Mouse (Mus musculus): Measurements from ENCODE around the gene St8sia1. TPM values are rescaled to one million over a fixed set of nuclear protein-coding genes. Genes with fewer than 3 reads are reported as not detected.

The St8sia1 gene
- polyA plus RNA-seq, 1 experiment from 2014 or later: 1.6 TPM

GRCm38 (mm10) chr6:142860396-142860795, 103.9 kb downstream of the St8sia1 start:
- H3K27ac ChIP-seq: no peak overlapping the region
- H3K4me1 ChIP-seq (replicated peaks): peaks cover 3% of the 10 kb centered on the region; the same call in 1 of the 2 replicates
- H3K9me3 ChIP-seq: no peaks in the 10 kb centered on the region
- no peaks in the 10 kb centered on the region for H3K36me3 ChIP-seq
- no peak overlapping the region for H3K4me2 ChIP-seq (replicated peaks)
- H3K4me3 ChIP-seq (replicated peaks): no peak overlapping the region
- H3K27me3 ChIP-seq (replicated peaks): no peaks in the 10 kb centered on the region
- no peak overlapping the region for H3K9ac ChIP-seq
- no peak for ATAC-seq
- 86% methylated on average over 1 of the region's 1 CpGs for WGBS

GRCm38 (mm10) chr6:142859946-142860345, 104.3 kb downstream of the St8sia1 start:
- Histone ChIP-seq H3K27ac (no peak overlapping the region), H3K4me3 (replicated peaks) (no peak overlapping the region), H3K4me1 (replicated peaks) (peaks cover 3% of the 10 kb centered on the region; the same call in 1 of the 2 replicates), H3K4me2 (replicated peaks) (no peak overlapping the region), H3K36me3 (no peaks in the 10 kb centered on the region), H3K9ac (no peak overlapping the region), H3K9me3 (no peaks in the 10 kb centered on the region), H3K27me3 (replicated peaks) (no peaks in the 10 kb centered on the region)
- no peak for ATAC-seq
- 88% methylated on average over 4 of the region's 4 CpGs for WGBS

GRCm38 (mm10) chr6:142858937-142859336, 105.3 kb downstream of the St8sia1 start:
- no peaks in the 10 kb centered on the region for H3K27me3 ChIP-seq (replicated peaks)
- peaks cover 3% of the 10 kb centered on the region; the same call in 1 of the 2 replicates for H3K4me1 ChIP-seq (replicated peaks)
- no peak overlapping the region for H3K9ac ChIP-seq
- ATAC-seq: no peak
- no peak overlapping the region for H3K4me2 ChIP-seq (replicated peaks)
- no peak overlapping the region for H3K4me3 ChIP-seq (replicated peaks)
- WGBS: 92% methylated on average over 2 of the region's 2 CpGs
- no peaks in the 10 kb centered on the region for H3K36me3 ChIP-seq
- H3K9me3 ChIP-seq: no peaks in the 10 kb centered on the region
- H3K27ac ChIP-seq: no peak overlapping the region

DNA sequence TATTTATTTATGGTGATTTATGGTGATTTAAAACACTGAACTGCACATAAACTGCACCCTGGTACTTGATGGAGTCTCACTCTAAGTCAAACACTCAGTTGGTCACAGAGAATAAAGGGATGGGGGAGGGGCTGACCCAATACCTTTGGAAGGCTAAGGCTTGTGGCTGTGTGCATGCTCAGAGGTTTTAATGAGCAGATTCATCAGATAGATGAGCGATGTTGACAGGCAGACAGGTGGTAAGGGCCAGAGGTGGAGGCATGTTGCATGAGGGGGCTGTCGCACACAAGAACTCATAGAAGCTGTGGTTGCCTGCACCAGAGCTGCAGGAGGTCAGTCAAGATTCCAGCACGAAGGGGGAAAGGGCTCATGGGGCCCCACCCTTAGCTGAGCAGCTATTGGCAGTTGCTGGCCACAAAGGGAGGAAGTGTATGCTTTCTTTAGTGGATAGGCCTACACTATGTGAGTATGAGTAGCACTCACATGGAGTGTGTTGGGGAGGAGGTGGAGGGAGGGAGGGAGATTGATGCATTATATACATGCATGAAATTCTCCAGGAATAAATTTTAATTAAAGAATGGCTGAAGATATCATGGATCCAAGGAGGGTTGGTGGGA, 107.9 kb downstream of the St8sia1 start:
- Histone ChIP-seq H3K4me1 (replicated peaks) (peaks cover 3% of the 10 kb centered on the region; the same call in 1 of the 2 replicates), H3K27me3 (replicated peaks) (no peaks in the 10 kb centered on the region), H3K9ac (no peak overlapping the region), H3K4me2 (replicated peaks) (no peak overlapping the region), H3K27ac (no peak overlapping the region), H3K9me3 (no peaks in the 10 kb centered on the region), H3K4me3 (replicated peaks) (no peak overlapping the region), H3K36me3 (no peaks in the 10 kb centered on the region)
- 64% methylated on average over 3 of the region's 3 CpGs for WGBS
- no peak for ATAC-seq

DNA sequence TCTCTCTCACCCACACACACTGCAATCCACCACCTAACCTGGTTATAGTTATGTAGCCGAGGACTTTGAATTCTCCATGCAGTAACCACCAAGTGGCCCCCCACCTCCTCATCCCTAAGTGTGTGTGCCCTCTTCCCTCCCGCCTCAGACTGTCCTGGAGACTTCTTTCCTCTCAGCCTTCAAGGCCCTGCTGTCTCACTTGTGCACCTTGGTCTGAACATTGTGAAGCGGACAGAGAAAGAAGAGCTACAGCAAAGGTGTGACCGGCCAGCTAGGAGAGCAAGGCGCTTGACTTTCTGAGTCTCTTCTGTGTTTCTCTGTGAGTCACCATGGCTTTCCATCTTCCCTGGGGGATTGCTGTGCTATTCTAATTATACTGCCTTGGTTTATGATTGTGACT, 108.5 kb downstream of the St8sia1 start:
- H3K9ac ChIP-seq: no peak overlapping the region
- ATAC-seq: no peak
- no peak overlapping the region for H3K4me2 ChIP-seq (replicated peaks)
- 87% methylated on average over 5 of the region's 5 CpGs for WGBS
- H3K4me3 ChIP-seq (replicated peaks): no peak overlapping the region
- no peaks in the 10 kb centered on the region for H3K27me3 ChIP-seq (replicated peaks)
- H3K27ac ChIP-seq: no peak overlapping the region
- peaks cover 3% of the 10 kb centered on the region; the same call in 1 of the 2 replicates for H3K4me1 ChIP-seq (replicated peaks)
- no peaks in the 10 kb centered on the region for H3K9me3 ChIP-seq
- no peaks in the 10 kb centered on the region for H3K36me3 ChIP-seq

- Histone ChIP-seq H3K4me3 (replicated peaks) (no peak overlapping the region), H3K9me3 (no peaks in the 10 kb centered on the region), H3K4me1 (replicated peaks) (peaks cover 1% of the 10 kb centered on the region; the same call in 1 of the 2 replicates), H3K27me3 (replicated peaks) (no peaks in the 10 kb centered on the region), H3K9ac (no peak overlapping the region), H3K27ac (no peak overlapping the region), H3K36me3 (no peaks in the 10 kb centered on the region), H3K4me2 (replicated peaks) (no peak overlapping the region)
- WGBS: 87% methylated on average over 6 of the region's 6 CpGs
- no peak for ATAC-seq
Measured at GRCm38 (mm10) chr6:142852419-142853377, 111.6 kb downstream of the St8sia1 start.

DNA sequence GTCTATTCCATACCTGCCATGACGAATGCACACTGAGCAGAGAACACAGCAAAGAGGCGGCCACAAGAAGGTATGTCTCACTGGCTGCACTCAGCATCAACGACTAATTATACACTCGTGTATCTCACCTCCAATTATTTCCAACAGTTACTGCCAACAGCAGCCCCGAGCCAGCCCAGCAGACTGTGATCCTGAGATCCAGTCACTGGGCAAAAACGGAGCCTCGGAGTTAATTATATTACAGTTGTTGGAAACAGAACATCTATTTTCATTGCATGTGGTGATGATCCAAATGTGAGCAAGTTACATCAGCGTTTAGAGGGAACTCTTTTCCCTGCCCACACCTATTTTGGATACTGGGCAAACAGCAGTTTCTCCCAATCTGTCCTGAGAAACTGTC, 113.8 kb downstream of the St8sia1 start:
- Histone ChIP-seq H3K36me3 (no peaks in the 10 kb centered on the region), H3K4me2 (replicated peaks) (no peak overlapping the region), H3K9me3 (no peaks in the 10 kb centered on the region), H3K4me3 (replicated peaks) (no peak overlapping the region), H3K9ac (no peak overlapping the region), H3K27ac (no peak overlapping the region), H3K27me3 (replicated peaks) (no peaks in the 10 kb centered on the region), H3K4me1 (replicated peaks) (no peaks in the 10 kb centered on the region)
- WGBS: 77% methylated on average over 8 of the region's 8 CpGs
- no peak for ATAC-seq

- H3K9ac ChIP-seq: no peak overlapping the region
- H3K27me3 ChIP-seq (replicated peaks): no peaks in the 10 kb centered on the region
- H3K36me3 ChIP-seq: no peaks in the 10 kb centered on the region
- no peaks in the 10 kb centered on the region for H3K9me3 ChIP-seq
- no peak overlapping the region for H3K4me3 ChIP-seq (replicated peaks)
- ATAC-seq: no peak
- no peak overlapping the region for H3K27ac ChIP-seq
- no peak overlapping the region for H3K4me2 ChIP-seq (replicated peaks)
- H3K4me1 ChIP-seq (replicated peaks): no peaks in the 10 kb centered on the region
- 40% methylated on average over 5 of the region's 5 CpGs for WGBS
Measured at GRCm38 (mm10) chr6:142849326-142849725, 114.9 kb downstream of the St8sia1 start.

GRCm38 (mm10) chr6:142847914-142848674, 116.2 kb downstream of the St8sia1 start:
- Histone ChIP-seq H3K27me3 (replicated peaks) (no peaks in the 10 kb centered on the region), H3K9ac (no peak overlapping the region), H3K4me2 (replicated peaks) (no peak overlapping the region), H3K9me3 (no peaks in the 10 kb centered on the region), H3K27ac (no peak overlapping the region), H3K4me3 (replicated peaks) (no peak overlapping the region), H3K36me3 (no peaks in the 10 kb centered on the region), H3K4me1 (replicated peaks) (no peaks in the 10 kb centered on the region)
- no peak for ATAC-seq
- 76% methylated on average over 8 of the region's 8 CpGs for WGBS

GRCm38 (mm10) chr6:142846855-142847254, 117.4 kb downstream of the St8sia1 start:
- Histone ChIP-seq H3K4me2 (replicated peaks) (no peak overlapping the region), H3K27me3 (replicated peaks) (no peaks in the 10 kb centered on the region), H3K36me3 (no peaks in the 10 kb centered on the region), H3K4me1 (replicated peaks) (no peaks in the 10 kb centered on the region), H3K4me3 (replicated peaks) (no peak overlapping the region), H3K9ac (no peak overlapping the region), H3K27ac (no peak overlapping the region), H3K9me3 (no peaks in the 10 kb centered on the region)
- no peak for ATAC-seq
- WGBS: 85% methylated on average over 4 of the region's 4 CpGs

DNA sequence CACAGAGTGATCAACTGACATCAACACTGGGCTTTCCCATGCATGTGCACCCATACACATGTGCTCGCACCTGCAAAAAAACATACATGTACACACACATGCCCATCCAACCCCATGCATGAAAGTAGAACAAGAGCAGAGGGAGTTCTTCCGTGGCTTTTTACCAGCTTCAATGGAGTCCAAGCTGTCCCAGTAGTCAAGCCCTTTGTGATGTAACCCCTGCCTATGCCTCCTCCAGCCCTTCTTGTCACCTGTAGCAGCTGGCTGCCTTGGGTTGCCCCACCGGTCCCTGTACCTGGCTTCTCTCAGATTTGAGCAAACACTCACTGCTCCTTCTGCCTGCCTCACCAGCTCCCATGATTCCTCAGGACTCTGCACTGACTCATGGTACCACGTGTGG, 119.2 kb downstream of the St8sia1 start:
- no peak overlapping the region for H3K27ac ChIP-seq
- no peak for ATAC-seq
- H3K4me1 ChIP-seq (replicated peaks): no peaks in the 10 kb centered on the region
- H3K4me3 ChIP-seq (replicated peaks): no peak overlapping the region
- H3K4me2 ChIP-seq (replicated peaks): no peak overlapping the region
- no peak overlapping the region for H3K9ac ChIP-seq
- H3K36me3 ChIP-seq: no peaks in the 10 kb centered on the region
- no peaks in the 10 kb centered on the region for H3K9me3 ChIP-seq
- H3K27me3 ChIP-seq (replicated peaks): no peaks in the 10 kb centered on the region
- WGBS: 77% methylated on average over 4 of the region's 4 CpGs

DNA sequence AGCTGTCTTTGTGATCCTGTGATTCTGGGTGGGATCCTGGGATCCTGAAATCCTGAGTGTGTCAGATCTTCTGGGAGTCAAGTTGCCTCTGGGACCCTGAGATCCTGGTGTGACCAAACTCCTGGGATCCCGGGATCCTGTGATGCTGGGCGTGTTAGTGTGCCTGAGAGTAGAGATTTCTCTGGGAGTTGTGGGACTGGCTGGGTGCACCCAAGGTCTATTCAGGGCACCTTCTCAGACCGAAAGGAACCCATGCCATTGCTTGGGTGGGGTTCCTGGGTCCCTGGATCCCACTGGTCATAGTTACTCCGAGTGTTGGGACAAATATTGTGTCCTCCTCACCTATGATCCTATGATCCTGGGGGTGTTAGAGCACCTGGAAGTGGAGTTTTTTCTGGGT, 120.2 kb downstream of the St8sia1 start:
- no peak for ATAC-seq
- WGBS: 91% methylated on average over 4 of the region's 4 CpGs

More for the DNA sequence above, 120.2 kb downstream of the St8sia1 start:
- Histone ChIP-seq H3K4me2 (replicated peaks) (no peak overlapping the region), H3K36me3 (no peaks in the 10 kb centered on the region), H3K9me3 (no peaks in the 10 kb centered on the region), H3K9ac (no peak overlapping the region), H3K27me3 (replicated peaks) (no peaks in the 10 kb centered on the region), H3K4me3 (replicated peaks) (no peak overlapping the region), H3K27ac (no peak overlapping the region), H3K4me1 (replicated peaks) (no peaks in the 10 kb centered on the region)

Measured in intestine, embryonic 15.5 days (tissue).